Mouse (Mus musculus) layer of hippocampus, postnatal 36 days (tissue): ENCODE data around the gene Cd209g. TPM values are rescaled to one million over a fixed set of nuclear protein-coding genes. Genes with fewer than 3 reads are reported as not detected.
"Not testable (repeated sequence)": the region's sequence is repeated elsewhere in the genome, so short reads cannot be mapped to it uniquely, and the experiment has no call there.

Experiments
- DNase-seq, 2 experiments: peaks; one replicate each; pipeline ENCODE4 v3.0.0; 2022
- total RNA-seq, 2 experiments: library from RNA; stranded (reverse); gene quantifications; 2 replicates each; pipeline ENCODE4 v1.2.3; 2021

Gene Cd209g
- total RNA-seq: under 1 TPM in 1 of 2 experiments, not detected in 1; 0.66 TPM

GRCm38 (mm10) chr8:4133798-4134197 lies at the start of gene Cd209g:
TSS of gene Cd209g (plus strand) at chr8:4134098.
- DNase-seq: no peak

- not testable (repeated sequence) for DNase-seq
Measured at GRCm38 (mm10) chr8:4087180-4087722, 46.6 kb upstream of the Cd209g start.

- DNase-seq: not testable (repeated sequence)
Measured at GRCm38 (mm10) chr8:4088514-4088913, 45.4 kb upstream of the Cd209g start.

- not testable (repeated sequence) for DNase-seq
Measured at GRCm38 (mm10) chr8:4105735-4106134, 28.2 kb upstream of the Cd209g start, which contains the start of gene Cd209f. TSS of gene Cd209f (minus strand) at chr8:4105835.

GRCm38 (mm10) chr8:4139660-4140646 lies 6.1 kb downstream of the Cd209g start:
- peak; percentile 67 to 71 for DNase-seq

- no peak for DNase-seq
Measured at GRCm38 (mm10) chr8:4141721-4142120, 7.8 kb downstream of the Cd209g start.

- DNase-seq: no peak
Measured at GRCm38 (mm10) chr8:4147272-4147671, 13.4 kb downstream of the Cd209g start.

GRCm38 (mm10) chr8:4154878-4155277 lies 21.0 kb downstream of the Cd209g start:
- no peak for DNase-seq

GRCm38 (mm10) chr8:4162786-4163185 lies 28.9 kb downstream of the Cd209g start:
- DNase-seq: no peak

GRCm38 (mm10) chr8:4165176-4165851 lies 31.4 kb downstream of the Cd209g start:
- no peak for DNase-seq

- DNase-seq: peak; percentile 99 to 100
Measured at GRCm38 (mm10) chr8:4165852-4166751, 32.2 kb downstream of the Cd209g start, which contains the start of gene Evi5l. TSS of gene Evi5l (plus strand) at chr8:4166567.

- DNase-seq: no peak
Measured at GRCm38 (mm10) chr8:4166881-4167525, 33.1 kb downstream of the Cd209g start.

GRCm38 (mm10) chr8:4167918-4168317 lies 34.0 kb downstream of the Cd209g start:
- DNase-seq: no peak

- no peak for DNase-seq
Measured at GRCm38 (mm10) chr8:4172486-4172885, 38.6 kb downstream of the Cd209g start.

- DNase-seq: no peak
Measured at GRCm38 (mm10) chr8:4174018-4174417, 40.1 kb downstream of the Cd209g start.

- no peak for DNase-seq
Measured at GRCm38 (mm10) chr8:4183409-4183808, 49.5 kb downstream of the Cd209g start.

- DNase-seq: no peak
Measured at GRCm38 (mm10) chr8:4186151-4186550, 52.3 kb downstream of the Cd209g start.
